Mouse (Mus musculus) testis, postnatal 10 days (tissue): ENCODE measurements around the gene Rgr.

Experiments
- DNase-seq: peaks from one replicate; pipeline ENCODE4 v3.0.0; 2021; ENCODE audit warnings: low spot score

Rgr gene

GRCm38 (mm10) chr14:37048914-37049410, at the start of gene Rgr:
Gene Rgr, minus strand, starts transcription at chr14:37048964.
- DNase-seq: no peak

- DNase-seq: no peak
These were observed 49.3 kb upstream of the Rgr start, which contains the start of gene Cdhr1 for GRCm38 (mm10) chr14:37097956-37098530. Gene Cdhr1, minus strand, starts transcription at chr14:37098347.

- no peak for DNase-seq
These were observed 46.8 kb upstream of the Rgr start for GRCm38 (mm10) chr14:37095556-37095955.

- DNase-seq: no peak
These were observed 45.7 kb upstream of the Rgr start for GRCm38 (mm10) chr14:37094436-37094835.

GRCm38 (mm10) chr14:37083755-37084154, 35.0 kb upstream of the Rgr start:
- no peak for DNase-seq

- no peak for DNase-seq
These were observed 32.0 kb upstream of the Rgr start for GRCm38 (mm10) chr14:37080724-37081123.

GRCm38 (mm10) chr14:37068516-37068915, 19.8 kb upstream of the Rgr start:
- DNase-seq: peak; percentile 86

- no peak for DNase-seq
These were observed 18.9 kb upstream of the Rgr start, which contains the start of gene Lrit2 for GRCm38 (mm10) chr14:37067629-37068028. Gene Lrit2, plus strand, starts transcription at chr14:37067929.

GRCm38 (mm10) chr14:37066636-37067035, 17.9 kb upstream of the Rgr start:
- DNase-seq: no peak

GRCm38 (mm10) chr14:37064849-37065248, 16.1 kb upstream of the Rgr start:
- no peak for DNase-seq

GRCm38 (mm10) chr14:37034432-37034831, 14.3 kb downstream of the Rgr start:
- no peak for DNase-seq

- peak; percentile 81 for DNase-seq
These were observed 15.5 kb downstream of the Rgr start for GRCm38 (mm10) chr14:37033241-37033640.

- no peak for DNase-seq
These were observed 16.2 kb downstream of the Rgr start for GRCm38 (mm10) chr14:37032481-37033104.

GRCm38 (mm10) chr14:37028555-37028954, 20.2 kb downstream of the Rgr start:
- DNase-seq: peak; percentile 54

- no peak for DNase-seq
These were observed 20.8 kb downstream of the Rgr start for GRCm38 (mm10) chr14:37027951-37028350.

- no peak for DNase-seq
These were observed 21.4 kb downstream of the Rgr start for GRCm38 (mm10) chr14:37027248-37027933.

- DNase-seq: peak; percentile 57
These were observed 32.9 kb downstream of the Rgr start for GRCm38 (mm10) chr14:37015894-37016293.

GRCm38 (mm10) chr14:37013644-37014043, 35.1 kb downstream of the Rgr start:
- no peak for DNase-seq

GRCm38 (mm10) chr14:37009686-37010085, 39.1 kb downstream of the Rgr start:
- no peak for DNase-seq

- no peak for DNase-seq
These were observed 42.3 kb downstream of the Rgr start for GRCm38 (mm10) chr14:37006489-37006888.

- no peak for DNase-seq
These were observed 42.9 kb downstream of the Rgr start for GRCm38 (mm10) chr14:37005865-37006264.

- no peak for DNase-seq
These were observed 45.2 kb downstream of the Rgr start for GRCm38 (mm10) chr14:37003431-37004095.

GRCm38 (mm10) chr14:37002852-37003251, 45.9 kb downstream of the Rgr start:
- DNase-seq: no peak
